Mouse (Mus musculus) stomach, embryonic 15.5 days (tissue): Measurements from ENCODE around the gene Lim2. TPM values are rescaled to one million over a fixed set of nuclear protein-coding genes. Genes with fewer than 3 reads are reported as not detected.
"Not testable (repeated sequence)": the region's sequence is repeated elsewhere in the genome, so short reads cannot be mapped to it uniquely, and the experiment has no call there.

Source experiments
- ATAC-seq: fragments of 200-750 bp; cut with Nextera tagmentation; 2 replicates; pipeline ENCODE4 v1.8.0; 2017; ENCODE audit warnings: low read depth, moderate number of reproducible peaks, moderate TSS enrichment; ENCODE audit not compliant: insufficient read depth, low FRiP score
- H3K27ac ChIP-seq: fragments of 300-500 bp; sonication (generic); 2 replicates; pipeline ENCODE4 v1.5.1; 2015; ENCODE audit warnings: mild to moderate bottlenecking, inconsistent platforms
- H3K27me3 ChIP-seq: fragments of 300-500 bp; sonication (generic); replicated peaks from 2 replicates; pipeline ENCODE4 v1.6.1; 2015; ENCODE audit warnings: inconsistent platforms
- H3K36me3 ChIP-seq: fragments of 300-500 bp; sonication (generic); 2 replicates; pipeline ENCODE4 v1.6.1; 2015; ENCODE audit warnings: inconsistent platforms
- H3K4me1 ChIP-seq: fragments of 300-500 bp; sonication (generic); 2 replicates; pipeline ENCODE4 v1.6.1; 2015; ENCODE audit warnings: inconsistent platforms
- H3K4me2 ChIP-seq: fragments of 300-500 bp; sonication (generic); 2 replicates; pipeline ENCODE4 v1.6.1; 2015; ENCODE audit warnings: mild to moderate bottlenecking, inconsistent platforms
- H3K4me3 ChIP-seq: fragments of 300-500 bp; sonication (generic); replicated peaks from 2 replicates; pipeline ENCODE4 v1.5.1; 2015; ENCODE audit warnings: inconsistent platforms
- H3K9ac ChIP-seq: fragments of 300-500 bp; sonication (generic); 2 replicates; pipeline ENCODE4 v1.6.1; 2015; ENCODE audit warnings: inconsistent platforms
- H3K9me3 ChIP-seq: fragments of 300-500 bp; sonication (generic); 2 replicates; pipeline ENCODE4 v1.6.1; 2016; ENCODE audit warnings: inconsistent platforms
- WGBS: fragments of 180-500 bp; shearing (Covaris S2); methylation state at CpG from one replicate; pipeline ENCODE4 v1.1.7; 2015; 5-methylcytosine and 5-hydroxymethylcytosine counted together
- polyA plus RNA-seq: library from polyadenylated mRNA; unstranded; fragments of >200 nt; fragmentation: Nextera tagmentation; extraction: Ambion mirVana; gene quantifications from 2 replicates; pipeline ENCODE4 v1.2.1, GENCODE M21; 2015

The Lim2 gene
- polyA plus RNA-seq = 0.15 and 0.77 TPM in 2 replicates

DNA sequence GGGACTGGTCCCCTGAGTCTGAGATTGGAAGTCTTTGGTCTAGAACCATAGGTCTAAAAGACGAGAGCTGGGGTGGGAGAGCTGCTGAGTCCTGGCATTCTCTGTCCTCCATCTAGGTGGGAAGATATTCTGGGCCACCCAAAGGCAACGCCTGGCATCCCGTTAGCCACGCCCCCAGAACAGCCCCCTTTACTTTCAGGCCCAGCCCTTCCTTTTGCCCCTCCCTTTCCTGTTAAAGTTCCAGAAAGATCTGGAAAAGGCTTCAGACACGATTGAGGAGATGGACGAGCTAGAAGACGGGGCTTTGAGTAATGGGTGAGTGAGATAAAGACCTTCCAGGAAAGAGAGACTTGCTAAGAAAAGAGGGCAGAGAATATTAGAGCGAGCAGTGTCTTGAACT, at the start of gene Lim2:
Lim2 (plus strand) TSS at position 265 of the 400 bp plus-strand sequence.
- no peaks in the 10 kb centered on the region for H3K9me3 ChIP-seq
- H3K36me3 ChIP-seq = no peaks in the 10 kb centered on the region
- H3K9ac ChIP-seq = no peak within 1 kb of the TSS
- no peak for ATAC-seq
- H3K27ac ChIP-seq = no peak within 1 kb of the TSS
- H3K4me3 ChIP-seq = no peak within 1 kb of the TSS
- H3K27me3 ChIP-seq = no peaks in the 10 kb centered on the region
- 82% methylated on average over 8 of the region's 8 CpGs for WGBS
- no peaks in the 10 kb centered on the region for H3K4me1 ChIP-seq
- no peak within 1 kb of the TSS for H3K4me2 ChIP-seq

DNA sequence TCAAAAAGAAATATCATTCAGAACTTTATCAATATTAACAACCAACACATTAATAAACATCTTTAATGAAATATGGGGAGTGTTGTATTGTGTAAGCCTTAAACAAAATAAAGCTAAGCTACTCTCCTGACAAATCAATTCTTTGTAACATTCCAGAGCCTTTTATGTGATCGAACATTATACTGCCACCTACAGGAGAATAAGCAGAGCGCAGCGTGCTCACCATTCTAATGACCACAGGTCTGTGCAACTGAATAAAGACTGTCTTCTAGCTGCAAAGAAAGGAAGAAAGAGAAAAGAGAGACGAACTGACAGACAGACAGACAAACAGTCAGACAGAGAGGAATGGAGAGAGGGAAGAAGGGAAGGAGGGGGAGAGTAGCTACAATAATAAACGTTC, 49.2 kb upstream of the Lim2 start:
- no peak for ATAC-seq
- H3K4me3 ChIP-seq = no peak overlapping the region
- no peak overlapping the region for H3K4me2 ChIP-seq
- no peak overlapping the region for H3K9ac ChIP-seq
- H3K36me3 ChIP-seq = no peaks in the 10 kb centered on the region
- H3K27me3 ChIP-seq = no peaks in the 10 kb centered on the region
- no peak overlapping the region for H3K27ac ChIP-seq
- no peaks in the 10 kb centered on the region for H3K9me3 ChIP-seq
- 18% methylated on average over 5 of the region's 5 CpGs for WGBS
- H3K4me1 ChIP-seq = no peaks in the 10 kb centered on the region

DNA sequence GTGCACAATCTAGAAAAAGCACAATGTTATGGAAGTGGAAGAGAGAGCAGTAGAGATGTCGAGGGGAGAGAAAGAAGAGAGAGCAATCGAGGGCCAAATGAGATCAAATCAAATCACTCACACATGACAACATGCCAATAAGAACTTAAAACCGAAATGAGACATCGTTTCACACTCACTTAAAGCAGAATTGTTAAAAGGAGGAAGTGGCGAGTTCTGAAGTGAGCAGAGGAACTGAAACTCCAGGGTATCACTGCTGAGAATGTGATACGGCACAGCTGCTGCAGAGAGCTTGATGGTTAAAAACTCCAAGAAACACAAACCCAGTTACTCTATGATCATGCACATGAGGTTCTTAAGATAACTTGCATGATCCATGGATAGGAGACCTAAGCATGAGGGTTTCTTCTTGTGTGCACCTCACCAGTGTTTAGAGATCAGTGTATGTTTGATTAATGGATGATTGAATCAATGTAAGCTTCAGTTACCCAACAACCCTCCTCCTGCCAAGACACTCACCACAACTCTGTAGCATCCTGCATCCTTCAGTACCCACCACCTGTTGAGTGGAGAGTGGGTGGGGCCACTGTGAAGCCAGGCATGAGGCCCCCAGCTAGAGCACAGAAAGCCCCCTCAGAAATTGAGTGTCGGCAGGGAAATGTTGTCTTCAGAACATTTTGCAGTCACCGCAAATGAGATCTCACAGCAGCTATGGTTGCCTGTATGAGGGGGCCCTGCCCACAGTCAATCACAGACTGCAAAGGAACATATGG, 34.9 kb upstream of the Lim2 start:
- no peak overlapping the region for H3K9ac ChIP-seq
- no peak overlapping the region for H3K4me3 ChIP-seq
- no peaks in the 10 kb centered on the region for H3K27me3 ChIP-seq
- no peak overlapping the region for H3K27ac ChIP-seq
- WGBS = 75% methylated on average over 8 of the region's 8 CpGs
- H3K4me2 ChIP-seq = no peak overlapping the region
- no peaks in the 10 kb centered on the region for H3K36me3 ChIP-seq
- H3K4me1 ChIP-seq = no peaks in the 10 kb centered on the region
- no peak for ATAC-seq
- no peaks in the 10 kb centered on the region for H3K9me3 ChIP-seq

DNA sequence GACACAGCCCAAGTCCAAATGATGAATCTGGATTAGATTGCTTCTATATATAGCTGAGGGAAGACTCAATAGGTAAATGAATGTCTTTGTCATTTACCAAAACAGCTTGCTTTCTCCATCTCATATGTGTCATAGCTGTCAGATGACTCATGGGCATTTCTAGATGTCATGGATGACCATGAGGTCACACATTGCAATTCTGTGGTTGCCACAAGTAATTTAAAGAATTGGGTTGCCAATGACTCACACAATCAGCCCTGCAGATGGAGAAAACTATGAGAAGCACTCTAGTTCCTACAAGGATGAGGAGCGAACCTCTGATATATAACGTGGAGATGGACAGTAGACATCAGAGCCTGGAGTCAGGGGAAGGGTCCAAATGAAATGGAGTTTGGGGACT, 28.0 kb upstream of the Lim2 start:
- Histone ChIP-seq H3K27me3 (no peaks in the 10 kb centered on the region), H3K9ac (no peak overlapping the region), H3K4me1 (no peaks in the 10 kb centered on the region), H3K9me3 (no peaks in the 10 kb centered on the region), H3K36me3 (no peaks in the 10 kb centered on the region), H3K4me3 (no peak overlapping the region), H3K4me2 (no peak overlapping the region), H3K27ac (no peak overlapping the region)
- ATAC-seq = no peak
- WGBS = 85% methylated on average over 2 of the region's 2 CpGs

DNA sequence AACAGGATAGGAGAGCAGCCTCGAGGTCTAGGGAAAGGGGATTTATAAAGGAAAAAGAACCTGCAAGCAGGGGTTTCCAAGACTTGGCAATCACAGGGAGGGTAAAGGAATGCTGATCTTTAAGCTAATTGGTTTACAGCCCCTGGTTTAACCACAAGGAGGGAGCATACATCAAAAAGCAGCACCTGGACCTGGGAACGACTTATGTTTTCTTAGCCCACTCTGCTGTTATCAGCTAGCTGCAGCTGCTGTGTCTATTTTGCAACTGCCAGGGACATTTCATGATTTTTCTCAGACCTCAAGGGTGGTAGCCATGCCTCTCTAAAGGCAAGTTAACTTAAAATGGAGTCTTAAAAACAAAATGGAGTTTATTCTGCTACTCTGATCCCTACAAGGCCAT, 24.8 kb upstream of the Lim2 start:
- Histone ChIP-seq H3K4me2 (no peak overlapping the region), H3K9me3 (no peaks in the 10 kb centered on the region), H3K27me3 (no peaks in the 10 kb centered on the region), H3K4me3 (no peak overlapping the region), H3K4me1 (no peaks in the 10 kb centered on the region), H3K9ac (no peak overlapping the region), H3K36me3 (no peaks in the 10 kb centered on the region), H3K27ac (no peak overlapping the region)
- WGBS = 19% methylated on average over 2 of the region's 2 CpGs
- ATAC-seq = no peak

DNA sequence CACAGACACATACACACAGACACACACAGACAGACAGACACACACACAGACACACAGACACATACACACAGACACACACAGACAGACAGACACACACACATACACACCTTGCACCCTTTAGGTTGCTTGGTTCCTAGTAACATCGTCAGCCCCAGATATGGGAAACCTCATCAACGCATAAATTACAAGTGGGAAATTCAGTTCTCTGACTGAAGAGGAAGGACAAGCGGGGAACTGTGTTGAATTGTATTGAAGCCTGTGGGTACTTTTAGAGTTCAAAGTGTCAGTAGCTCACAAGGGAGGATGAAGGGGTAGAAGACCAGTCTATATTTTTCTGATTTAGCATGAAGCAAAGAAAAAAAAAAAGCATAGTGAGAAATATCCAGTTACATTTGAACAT, 19.9 kb upstream of the Lim2 start:
- Histone ChIP-seq H3K9me3 (no peaks in the 10 kb centered on the region), H3K9ac (no peak overlapping the region), H3K4me1 (no peaks in the 10 kb centered on the region), H3K36me3 (no peaks in the 10 kb centered on the region), H3K27ac (no peak overlapping the region), H3K4me3 (no peak overlapping the region), H3K4me2 (no peak overlapping the region), H3K27me3 (no peaks in the 10 kb centered on the region)
- no peak for ATAC-seq
- WGBS = 77% methylated on average over 3 of the region's 3 CpGs

DNA sequence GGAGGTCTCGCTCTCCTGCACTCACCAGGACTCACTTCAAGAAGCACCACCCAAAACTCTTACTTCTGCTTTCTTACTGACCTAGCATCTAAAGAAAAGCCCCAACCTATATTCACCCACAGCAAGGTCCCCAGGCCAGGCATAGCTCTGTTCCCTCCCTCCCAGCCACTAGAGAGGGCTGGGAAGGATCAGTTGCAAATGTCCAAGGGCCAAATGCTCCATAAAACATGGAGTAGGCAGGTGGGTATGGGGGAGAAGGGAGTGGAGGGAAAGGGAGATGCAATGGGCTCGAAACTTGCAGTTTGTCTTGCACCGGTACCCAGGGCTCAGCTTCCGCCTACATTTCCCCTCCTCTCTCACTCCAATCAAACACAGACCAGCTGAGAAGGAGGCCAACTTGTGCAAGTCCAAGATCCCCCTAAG, 19.3 kb upstream of the Lim2 start, which contains the start of gene Siglecg:
Siglecg (plus strand) TSS at position 74 of the 423 bp plus-strand sequence.
- Histone ChIP-seq H3K4me1 (no peaks in the 10 kb centered on the region), H3K9me3 (no peaks in the 10 kb centered on the region), H3K36me3 (no peaks in the 10 kb centered on the region), H3K27ac (no peak within 1 kb of the TSS), H3K4me3 (no peak within 1 kb of the TSS), H3K9ac (no peak within 1 kb of the TSS), H3K27me3 (no peaks in the 10 kb centered on the region), H3K4me2 (no peak within 1 kb of the TSS)
- ATAC-seq = no peak
- 76% methylated on average over 4 of the region's 4 CpGs for WGBS

DNA sequence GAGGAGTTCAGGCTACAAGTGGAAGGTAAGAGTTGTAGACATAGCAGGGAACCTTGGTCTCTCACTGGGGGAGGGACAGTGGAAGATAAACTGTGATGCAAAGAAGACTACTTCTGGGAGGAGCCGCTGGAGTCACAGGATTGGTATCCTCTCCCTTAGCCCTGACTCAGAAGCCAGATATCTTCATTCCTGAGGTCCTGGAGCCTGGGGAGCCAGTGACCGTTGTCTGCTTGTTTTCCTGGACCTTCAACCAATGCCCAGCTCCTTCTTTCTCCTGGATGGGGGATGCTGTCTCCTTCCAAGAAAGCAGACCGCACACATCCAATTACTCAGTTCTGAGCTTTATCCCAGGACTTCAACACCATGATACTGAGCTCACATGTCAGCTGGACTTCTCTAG, 18.4 kb upstream of the Lim2 start:
- no peak overlapping the region for H3K9ac ChIP-seq
- no peaks in the 10 kb centered on the region for H3K36me3 ChIP-seq
- no peak overlapping the region for H3K4me2 ChIP-seq
- no peaks in the 10 kb centered on the region for H3K27me3 ChIP-seq
- WGBS = 68% methylated on average over 3 of the region's 3 CpGs
- no peak for ATAC-seq
- no peak overlapping the region for H3K4me3 ChIP-seq
- no peak overlapping the region for H3K27ac ChIP-seq
- no peaks in the 10 kb centered on the region for H3K4me1 ChIP-seq
- H3K9me3 ChIP-seq = no peaks in the 10 kb centered on the region

DNA sequence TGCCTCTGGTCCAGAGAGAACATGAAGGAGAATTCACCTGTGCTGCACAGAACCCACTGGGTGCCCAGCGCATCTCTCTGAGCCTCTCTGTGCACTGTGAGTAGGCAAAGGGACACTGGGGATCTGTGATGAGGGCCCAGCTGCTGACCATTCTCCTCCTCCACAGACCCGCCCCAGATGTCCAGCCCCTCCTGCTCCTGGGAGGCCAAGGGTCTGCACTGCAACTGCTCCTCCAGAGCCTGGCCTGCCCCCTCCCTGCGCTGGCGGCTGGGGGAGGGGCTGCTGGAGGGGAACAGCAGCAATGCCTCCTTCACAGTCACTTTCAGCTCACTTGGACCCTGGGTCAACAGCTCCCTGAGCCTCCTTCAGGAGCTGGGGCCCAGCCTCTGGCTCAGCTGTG, 15.7 kb upstream of the Lim2 start:
- not testable (repeated sequence) for H3K27me3 ChIP-seq, ATAC-seq, H3K9ac ChIP-seq, H3K9me3 ChIP-seq, H3K4me3 ChIP-seq, H3K4me2 ChIP-seq, H3K36me3 ChIP-seq, H3K27ac ChIP-seq, H3K4me1 ChIP-seq
- WGBS = 34% methylated on average over 4 of the region's 4 CpGs

DNA sequence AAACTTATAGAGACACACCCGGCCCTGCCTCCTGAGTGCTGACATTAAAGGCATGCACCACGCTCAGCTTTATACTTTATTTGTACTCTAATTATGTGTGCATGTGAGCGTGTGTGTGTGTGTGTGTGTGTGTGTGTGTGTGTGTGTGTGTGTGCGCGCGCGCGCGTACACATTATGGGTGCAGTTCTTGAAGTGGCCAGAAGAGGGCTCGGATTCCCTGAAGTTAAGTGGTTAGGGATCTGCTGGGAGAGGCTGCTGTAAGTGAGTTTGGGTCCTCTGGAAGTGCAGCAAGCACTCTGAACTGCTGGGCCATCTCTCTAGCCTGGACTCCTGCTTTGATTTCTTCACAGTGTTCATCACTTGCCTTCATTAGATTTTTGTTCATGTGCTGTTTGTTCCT, 10.2 kb upstream of the Lim2 start:
- Histone ChIP-seq H3K4me1 (no peaks in the 10 kb centered on the region), H3K36me3 (no peaks in the 10 kb centered on the region), H3K4me3 (no peak overlapping the region), H3K27ac (no peak overlapping the region), H3K9me3 (no peaks in the 10 kb centered on the region), H3K4me2 (no peak overlapping the region), H3K27me3 (no peaks in the 10 kb centered on the region), H3K9ac (no peak overlapping the region)
- WGBS = 83% methylated on average over 10 of the region's 10 CpGs
- ATAC-seq = no peak

DNA sequence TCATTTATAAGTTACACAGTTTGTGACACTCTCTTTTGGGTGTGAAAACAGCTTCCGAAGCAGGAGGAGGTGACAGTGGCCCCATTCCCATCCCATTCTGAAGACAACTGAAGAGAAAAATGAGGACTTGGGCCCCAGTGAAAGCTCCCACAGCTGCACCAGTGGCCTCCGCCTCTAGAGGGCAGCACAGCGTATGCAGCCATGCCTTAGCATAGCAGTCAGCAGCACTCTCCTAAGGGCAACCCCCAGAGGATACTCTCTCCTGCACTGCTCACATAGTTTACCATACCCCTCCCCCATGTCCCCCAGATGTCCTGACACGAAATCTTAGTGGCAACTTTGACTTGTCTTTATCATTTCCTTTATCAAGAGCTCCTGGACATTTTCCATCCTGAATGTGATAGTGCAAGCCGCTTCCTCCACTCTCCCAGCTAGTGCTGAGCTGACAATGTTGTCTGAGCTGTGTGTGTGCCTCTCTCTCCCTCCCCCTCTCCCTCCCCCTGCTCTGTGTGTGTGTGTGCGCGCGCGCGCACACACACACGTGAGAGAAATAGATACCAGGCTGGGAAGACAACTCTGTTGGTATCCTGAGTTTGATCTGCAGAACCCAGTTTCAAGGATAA, 4.4 kb upstream of the Lim2 start:
- Histone ChIP-seq H3K27ac (no peak overlapping the region), H3K9me3 (no peaks in the 10 kb centered on the region), H3K36me3 (no peaks in the 10 kb centered on the region), H3K4me2 (no peak overlapping the region; the same call in 1 of the 2 replicates), H3K4me3 (no peak overlapping the region), H3K4me1 (no peaks in the 10 kb centered on the region), H3K27me3 (no peaks in the 10 kb centered on the region), H3K9ac (no peak overlapping the region)
- ATAC-seq = peak; percentile 83
- whole genome bisulfite sequencing = 7% methylated on average over 11 of the region's 11 CpGs

DNA sequence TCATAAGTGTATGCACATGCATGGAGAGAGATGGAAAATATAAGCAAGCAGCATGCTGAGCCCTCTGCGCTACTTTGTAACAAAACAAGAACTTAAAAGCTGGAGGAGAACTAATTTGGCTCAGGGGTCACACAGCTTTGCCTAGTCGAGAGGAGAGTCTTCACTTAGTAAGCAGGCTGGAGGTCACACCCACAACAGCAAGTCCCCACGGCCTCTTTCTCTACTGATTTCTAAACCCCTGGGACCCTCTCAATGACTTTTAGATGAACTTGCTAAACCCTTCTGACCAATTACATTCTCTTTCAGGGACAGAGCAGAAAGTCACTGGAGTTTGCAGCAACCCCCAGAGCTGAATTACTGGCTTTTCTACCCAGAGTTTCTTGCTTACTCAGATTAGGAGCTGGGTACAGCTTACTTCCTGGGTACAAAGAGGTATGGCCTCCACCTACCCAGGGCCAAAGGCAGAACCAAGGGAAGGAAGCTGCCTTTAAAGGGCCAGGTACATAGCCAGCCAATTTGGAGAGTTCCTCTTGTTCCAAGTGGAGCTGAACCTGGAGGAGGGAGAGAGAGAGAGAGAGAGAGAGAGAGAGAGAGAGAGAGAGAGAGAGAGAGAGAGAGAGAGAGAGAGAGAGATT, 3.4 kb upstream of the Lim2 start:
- Histone ChIP-seq H3K4me2 (no peak overlapping the region), H3K27me3 (no peaks in the 10 kb centered on the region), H3K9me3 (no peaks in the 10 kb centered on the region), H3K27ac (no peak overlapping the region), H3K4me1 (no peaks in the 10 kb centered on the region), H3K9ac (no peak overlapping the region), H3K4me3 (no peak overlapping the region), H3K36me3 (no peaks in the 10 kb centered on the region)
- ATAC-seq = no peak
- 55% methylated on average over 3 of the region's 3 CpGs for WGBS
